Comparison of ENCODE assay signal across 16 mouse cellular contexts in genomic region chr1:72287893-72288292, GRCm38 (mm10). TPM values are rescaled to one million over a fixed set of nuclear protein-coding genes. Genes with fewer than 3 reads are reported as not detected.
DNase-seq lines count a peak whose midpoint lies in the region; ATAC-seq and TF ChIP-seq lines count a peak whose summit lies in the region.
"Had no signal": no experiment of that assay in that cellular context is flagged by ENCODE, and none has a peak within 500 bp of the region (broad histone marks: within the 10 kb centered on the region; RNA-seq: fewer than 3 reads in every experiment).

No protein-coding gene starts in this region.

- no peak overlapping the region for H3K4me3 ChIP-seq in forebrain, embryonic 10.5 days
- no peak overlapping the region for H3K4me3 ChIP-seq in forebrain, embryonic 11.5 days (ENCODE audit: low read depth, low read length)
- no peak overlapping the region for H3K4me3 ChIP-seq in midbrain, embryonic 15.5 days
- H3K4me3 ChIP-seq in midbrain, postnatal 0 days (ENCODE audit: low read depth, low read length), result no peak overlapping the region
- H3K4me3 ChIP-seq: limb, embryonic 10.5 days had no signal

- 91% methylated on average over 4 of the region's 4 CpGs for WGBS in forebrain, embryonic 10.5 days
- 91% methylated on average over 4 of the region's 4 CpGs for WGBS in forebrain, embryonic 11.5 days
- WGBS in midbrain, embryonic 15.5 days, result 89% methylated on average over 4 of the region's 4 CpGs
- 93% methylated on average over 4 of the region's 4 CpGs for WGBS in midbrain, postnatal 0 days

- TF ChIP-seq CTCF in midbrain, postnatal 0 days (IDR thresholded peaks at IDR 0.05), result no peak

- peaks cover 26% of the 10 kb centered on the region for H3K4me1 ChIP-seq in forebrain, embryonic 10.5 days
- peaks cover 4% of the 10 kb centered on the region; the same call in 1 of the 2 replicates for H3K4me1 ChIP-seq in forebrain, embryonic 11.5 days (replicated peaks; ENCODE audit: control insufficient read depth, insufficient read depth, low read length)
- H3K4me1 ChIP-seq in midbrain, embryonic 15.5 days, result peaks cover 30% of the 10 kb centered on the region
- peaks cover 7% of the 10 kb centered on the region for H3K4me1 ChIP-seq in midbrain, postnatal 0 days (ENCODE audit: insufficient read depth, low read length)

- no peak for ATAC-seq in forebrain, embryonic 11.5 days (replicated peaks; ENCODE audit: low FRiP score)
- ATAC-seq in midbrain, embryonic 15.5 days (replicated peaks), result no peak
- ATAC-seq in midbrain, postnatal 0 days (ENCODE audit: low FRiP score), result no peak
- ATAC-seq: inflammation-experienced regulatory T-cells, adult 6 months; Patski had no signal

- peaks cover 3% of the 10 kb centered on the region; the same call in 1 of the 2 replicates for H3K9me3 ChIP-seq in forebrain, embryonic 10.5 days
- no peaks in the 10 kb centered on the region for H3K9me3 ChIP-seq in forebrain, embryonic 11.5 days (ENCODE audit: control insufficient read depth, low read length)
- H3K9me3 ChIP-seq in midbrain, embryonic 15.5 days, result no peaks in the 10 kb centered on the region
- no peaks in the 10 kb centered on the region for H3K9me3 ChIP-seq in midbrain, postnatal 0 days (ENCODE audit: low read length)
- H3K9me3 ChIP-seq: limb, embryonic 10.5 days had no signal

- no peaks in the 10 kb centered on the region for H3K36me3 ChIP-seq in forebrain, embryonic 10.5 days (replicated peaks)
- H3K36me3 ChIP-seq in forebrain, embryonic 11.5 days (ENCODE audit: control insufficient read depth, insufficient read depth, low read length), result no peaks in the 10 kb centered on the region
- no peaks in the 10 kb centered on the region for H3K36me3 ChIP-seq in midbrain, embryonic 15.5 days (replicated peaks)
- 0 out of 2 replicates have a peak, but pooled peaks cover 5% of the 10 kb centered on the region for H3K36me3 ChIP-seq in midbrain, postnatal 0 days (ENCODE audit: insufficient read depth, low read length)
- H3K36me3 ChIP-seq: limb, embryonic 10.5 days had no signal

- no peak overlapping the region for H3K4me2 ChIP-seq in forebrain, embryonic 11.5 days (ENCODE audit: low read depth, low read length, severe bottlenecking)
- H3K4me2 ChIP-seq in midbrain, embryonic 15.5 days, result no peak overlapping the region
- no peak overlapping the region for H3K4me2 ChIP-seq in midbrain, postnatal 0 days (ENCODE audit: low read depth, low read length, poor library complexity, severe bottlenecking)

- peaks cover 16% of the 10 kb centered on the region for H3K27me3 ChIP-seq in forebrain, embryonic 10.5 days (ENCODE audit: poor library complexity, severe bottlenecking)
- H3K27me3 ChIP-seq in forebrain, embryonic 11.5 days (ENCODE audit: control insufficient read depth, insufficient read depth, low read length), result no peaks in the 10 kb centered on the region
- H3K27me3 ChIP-seq in midbrain, embryonic 15.5 days (replicated peaks), result no peaks in the 10 kb centered on the region
- H3K27me3 ChIP-seq in midbrain, postnatal 0 days (ENCODE audit: insufficient read depth, low read length), result no peaks in the 10 kb centered on the region
- H3K27me3 ChIP-seq: Patski had no signal

- DNase-seq in forebrain, embryonic 10.5 days (ENCODE audit: extremely low spot score, low spot score), result no peak
- no peak for DNase-seq in forebrain, embryonic 11.5 days (ENCODE audit: low spot score)
- DNase-seq in midbrain, postnatal 0 days (ENCODE audit: low spot score), result no peak
- DNase-seq in kidney, postnatal 25 days, result peak; percentile 55 to 71
- no peak for DNase-seq in gastrocnemius, adult 18-20 months (ENCODE audit: low spot score)
- DNase-seq in cerebellum, postnatal 36 days, result no peak
- no peak for DNase-seq in layer of hippocampus, adult 9-10 months (ENCODE audit: low spot score)
- DNase-seq: cerebellum, adult 11-12 months; heart, adult 18-20 months; right cerebral cortex, postnatal 4 days; thymus, adult 18-20 months had no signal

- H3K9ac ChIP-seq in forebrain, embryonic 11.5 days (ENCODE audit: low read length), result no peak overlapping the region
- no peak overlapping the region for H3K9ac ChIP-seq in midbrain, embryonic 15.5 days
- no peak overlapping the region for H3K9ac ChIP-seq in midbrain, postnatal 0 days (replicated peaks; ENCODE audit: low read length, poor library complexity, severe bottlenecking)

- peak overlapping the region; percentile 67; the same call in 1 of the 2 replicates for H3K27ac ChIP-seq in forebrain, embryonic 10.5 days
- H3K27ac ChIP-seq in forebrain, embryonic 11.5 days (ENCODE audit: low read depth, low read length), result no peak overlapping the region
- H3K27ac ChIP-seq in midbrain, embryonic 15.5 days, result peak overlapping the region; percentile 85
- H3K27ac ChIP-seq in midbrain, postnatal 0 days (ENCODE audit: low read depth, low read length), result no peak overlapping the region
- H3K27ac ChIP-seq: limb, embryonic 10.5 days had no signal

RNA-seq across cellular contexts. Expression of gene Tmem169, which starts 3.7 kb away (rescaled TPM):
- 3.1 and 3.3 TPM in 2 replicates for polyA plus RNA-seq in forebrain, embryonic 10.5 days (2016; fragmentation: Nextera tagmentation; extraction: Ambion mirVana)
- polyA plus RNA-seq in forebrain, embryonic 11.5 days (2014; fragmentation: Nextera tagmentation; extraction: Ambion mirVana), result 11.9 and 12.4 TPM in 2 replicates
- polyA plus RNA-seq in midbrain, embryonic 15.5 days (2015; fragmentation: Nextera tagmentation; extraction: Ambion mirVana), result 37.8 and 41.1 TPM in 2 replicates
- 37.3 and 41.7 TPM in 2 replicates for total RNA-seq in midbrain, postnatal 0 days (2014; rRNA removed)
- polyA plus RNA-seq in midbrain, postnatal 0 days (2015; fragmentation: Nextera tagmentation; extraction: Ambion mirVana), result 34.1 and 38.3 TPM in 2 replicates
- under 1 TPM in 1 of 2 experiments, not detected in 1; 0.11 TPM for total RNA-seq in gastrocnemius, adult 18-20 months (2021)
- total RNA-seq: heart, adult 18-20 months; megakaryocyte-erythroid progenitor cell, adult 5-6 weeks had no signal
- polyA plus RNA-seq: inflammation-experienced regulatory T-cells, adult 6 months had no signal

RNA-seq across cellular contexts. Expression of gene Pecr, which starts 3.8 kb away (rescaled TPM):
- polyA plus RNA-seq in forebrain, embryonic 10.5 days (2016; fragmentation: Nextera tagmentation; extraction: Ambion mirVana), result 22.5 and 23.5 TPM in 2 replicates
- 14.5 and 16.8 TPM in 2 replicates for polyA plus RNA-seq in forebrain, embryonic 11.5 days (2014; fragmentation: Nextera tagmentation; extraction: Ambion mirVana)
- polyA plus RNA-seq in midbrain, embryonic 15.5 days (2015; fragmentation: Nextera tagmentation; extraction: Ambion mirVana), result 5.7 and 5.8 TPM in 2 replicates
- 0.66 and 2.7 TPM in 2 replicates for total RNA-seq in midbrain, postnatal 0 days (2014; rRNA removed)
- 8.9 and 10.2 TPM in 2 replicates for polyA plus RNA-seq in midbrain, postnatal 0 days (2015; fragmentation: Nextera tagmentation; extraction: Ambion mirVana)
- total RNA-seq in gastrocnemius, adult 18-20 months (2021), result 10 to 100 TPM; 16.2 to 19.0 TPM

RNA-seq across cellular contexts. Expression of gene Xrcc5, which starts 19.3 kb away (rescaled TPM):
- polyA plus RNA-seq in forebrain, embryonic 10.5 days (2016; fragmentation: Nextera tagmentation; extraction: Ambion mirVana), result 49.1 and 52.2 TPM in 2 replicates
- polyA plus RNA-seq in forebrain, embryonic 11.5 days (2014; fragmentation: Nextera tagmentation; extraction: Ambion mirVana), result 51.9 and 53.3 TPM in 2 replicates
- polyA plus RNA-seq in midbrain, embryonic 15.5 days (2015; fragmentation: Nextera tagmentation; extraction: Ambion mirVana), result 15.4 and 16.1 TPM in 2 replicates
- 7.7 and 8.3 TPM in 2 replicates for total RNA-seq in midbrain, postnatal 0 days (2014; rRNA removed)
- 10.5 and 11.1 TPM in 2 replicates for polyA plus RNA-seq in midbrain, postnatal 0 days (2015; fragmentation: Nextera tagmentation; extraction: Ambion mirVana)
- 10 to 100 TPM; 22.2 to 24.5 TPM for total RNA-seq in gastrocnemius, adult 18-20 months (2021)

Comparison
In these comparisons a context has a peak if more than half of its experiments do, and no peak if none do; other contexts are left out.
1. H3K27ac ChIP-seq: peak in forebrain, embryonic 10.5 days (single experiment) and midbrain, embryonic 15.5 days (single experiment); none in forebrain, embryonic 11.5 days (single experiment) and midbrain, postnatal 0 days (single experiment).
2. DNase-seq: peak in kidney, postnatal 25 days (2 of 2); none in forebrain, embryonic 10.5 days (single experiment), forebrain, embryonic 11.5 days (single experiment), midbrain, postnatal 0 days (single experiment), gastrocnemius, adult 18-20 months (single experiment), cerebellum, postnatal 36 days (0 of 2) and layer of hippocampus, adult 9-10 months (single experiment).